Mouse (Mus musculus) kidney, postnatal 4 days (tissue): ENCODE data around the gene Sfxn3.

Source experiments
- DNase-seq, 2 experiments: peaks; one replicate each; pipeline ENCODE4 v3.0.0; 2021; ENCODE audit warnings: mixed read lengths in 2 of 2

Gene Sfxn3

GRCm38 (mm10) chr19:45047417-45047934 is at the start of gene Sfxn3:
Gene Sfxn3, plus strand, starts transcription at chr19:45047503.
- DNase-seq = peak; percentile 96 to 97

- DNase-seq = no peak
Observed at GRCm38 (mm10) chr19:44997786-44998185, 49.5 kb upstream of the Sfxn3 start.

- no peak for DNase-seq
Observed at GRCm38 (mm10) chr19:44999647-45000046, 47.7 kb upstream of the Sfxn3 start.

GRCm38 (mm10) chr19:45002301-45002700 is 45.0 kb upstream of the Sfxn3 start:
- DNase-seq = peak in 1 of 2 experiments; percentile 35

GRCm38 (mm10) chr19:45003740-45004516 is 43.4 kb upstream of the Sfxn3 start:
- DNase-seq = no peak

GRCm38 (mm10) chr19:45005444-45005843 is 41.9 kb upstream of the Sfxn3 start, which contains the start of gene Twnk:
Gene Twnk, plus strand, starts transcription at chr19:45005663.
- DNase-seq = peak; percentile 76 to 82

- peak; percentile 99 for DNase-seq
Observed at GRCm38 (mm10) chr19:45005957-45006712, 41.2 kb upstream of the Sfxn3 start, which contains the start of gene Mrpl43. Gene Mrpl43, minus strand, starts transcription at chr19:45006442.

- peak in 1 of 2 experiments; percentile 24 for DNase-seq
Observed at GRCm38 (mm10) chr19:45007021-45007420, 40.3 kb upstream of the Sfxn3 start.

- peak; percentile 29 for DNase-seq
Observed at GRCm38 (mm10) chr19:45007425-45008191, 39.7 kb upstream of the Sfxn3 start.

- DNase-seq = no peak
Observed at GRCm38 (mm10) chr19:45010646-45011045, 36.7 kb upstream of the Sfxn3 start.

- DNase-seq = no peak
Observed at GRCm38 (mm10) chr19:45012219-45012618, 35.1 kb upstream of the Sfxn3 start.

GRCm38 (mm10) chr19:45012636-45013035 is 34.7 kb upstream of the Sfxn3 start:
- DNase-seq = peak in 1 of 2 experiments; percentile 35

- DNase-seq = peak in 1 of 2 experiments; percentile 18
Observed at GRCm38 (mm10) chr19:45013581-45014225, 33.6 kb upstream of the Sfxn3 start.

- DNase-seq = peak; percentile 52 to 65
Observed at GRCm38 (mm10) chr19:45014335-45014971, 32.9 kb upstream of the Sfxn3 start, which contains the start of gene Lzts2. Gene Lzts2, plus strand, starts transcription at chr19:45014414.

GRCm38 (mm10) chr19:45014981-45015402 is 32.3 kb upstream of the Sfxn3 start:
- DNase-seq = peak; percentile 78 to 86

- DNase-seq = peak; percentile 71 to 83
Observed at GRCm38 (mm10) chr19:45015518-45016281, 31.6 kb upstream of the Sfxn3 start.

GRCm38 (mm10) chr19:45016341-45017215 is 30.7 kb upstream of the Sfxn3 start:
- peak; percentile 87 to 92 for DNase-seq

- DNase-seq = peak; percentile 92 to 95
Observed at GRCm38 (mm10) chr19:45017216-45017771, 30.0 kb upstream of the Sfxn3 start.

- peak; percentile 92 to 95 for DNase-seq
Observed at GRCm38 (mm10) chr19:45017909-45018308, 29.4 kb upstream of the Sfxn3 start.
